Mouse (Mus musculus) layer of hippocampus, adult 2 months (tissue): ENCODE data around the gene Muc4. TPM values are rescaled to one million over a fixed set of nuclear protein-coding genes. Genes with fewer than 3 reads are reported as not detected.

Source experiments
- DNase-seq, 2 experiments: peaks; one replicate each; pipeline ENCODE4 v3.0.0; 2022; ENCODE audit warnings: low spot score in 2 of 2
- H3K27ac ChIP-seq: fragments of 200-600 bp; 2 replicates; pipeline ENCODE4 v1.8.1; 2022
- H3K4me3 ChIP-seq: fragments of 200-600 bp; 2 replicates; pipeline ENCODE4 v1.8.1; 2022; ENCODE audit warnings: mild to moderate bottlenecking
- CTCF ChIP-seq: fragments of 200-600 bp; conservative IDR thresholded peaks from 2 replicates; pipeline ENCODE4 v1.8.1; 2022; ENCODE audit warnings: antibody characterized with exemption, mild to moderate bottlenecking, moderate library complexity
- total RNA-seq, 2 experiments: library from RNA; stranded (reverse); gene quantifications; 2 replicates each; pipeline ENCODE4 v1.2.3; 2021

The Muc4 gene
- total RNA-seq, 2 experiments from 2014 or later = not detected

DNA sequence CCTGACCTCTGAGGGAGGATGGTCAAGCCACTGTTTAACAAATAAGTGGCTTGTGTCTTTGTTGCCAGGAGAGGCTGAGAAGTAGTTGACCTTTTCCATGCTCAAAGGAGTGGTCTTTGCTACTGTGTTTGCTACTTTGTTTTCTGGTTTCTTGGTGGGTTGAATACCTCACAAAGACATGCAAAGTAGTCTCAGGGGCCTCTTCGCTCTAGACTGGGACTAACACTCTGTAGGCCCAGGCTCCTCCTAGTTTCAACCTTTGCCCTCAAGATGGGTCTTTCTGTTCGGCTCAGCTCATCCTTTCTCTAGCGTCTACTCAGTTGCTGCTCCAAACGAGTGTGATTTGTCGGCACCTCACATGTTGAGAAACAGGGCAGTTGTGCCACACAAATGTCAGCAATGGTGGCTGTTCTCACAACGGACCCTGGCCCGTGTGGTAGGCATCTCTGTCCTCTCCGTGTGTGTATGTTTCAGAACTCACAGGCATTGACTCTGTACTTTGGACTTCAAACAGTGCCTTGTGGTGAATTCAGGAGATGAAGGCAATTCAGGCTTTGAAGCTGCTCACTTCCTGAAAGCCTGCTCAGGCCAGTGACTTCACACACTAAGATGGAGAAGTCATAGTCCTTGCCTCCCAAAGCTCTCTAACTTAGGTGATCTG, 4.4 kb downstream of the Muc4 start:
- Histone ChIP-seq H3K4me3 (no peak overlapping the region), H3K27ac (no peak overlapping the region)
- no peak for TF ChIP-seq CTCF
- no peak for DNase-seq

- no peak for DNase-seq
- Histone ChIP-seq H3K27ac (no peak overlapping the region), H3K4me3 (no peak overlapping the region)
- no peak for TF ChIP-seq CTCF
Measured at GRCm38 (mm10) chr16:32741366-32741765, 5.7 kb downstream of the Muc4 start.

DNA sequence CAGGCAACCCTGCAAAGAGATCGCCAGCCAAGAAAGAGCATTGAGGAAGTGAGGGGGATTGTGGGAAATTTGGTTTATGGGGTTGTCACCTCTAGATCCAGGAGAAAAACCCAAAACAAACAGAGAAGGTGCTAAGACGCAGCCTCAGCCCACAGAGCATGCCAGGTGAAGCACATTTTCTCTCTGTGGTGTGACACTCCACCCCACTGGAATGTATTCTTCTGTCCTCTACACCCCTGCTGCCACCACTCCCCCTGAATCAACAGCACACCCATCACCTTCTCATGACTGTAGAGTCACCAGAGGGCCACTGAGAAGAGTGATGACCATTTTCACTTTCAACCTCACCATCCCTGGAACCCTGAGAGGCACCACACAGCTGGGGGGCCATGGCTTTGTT, 7.0 kb downstream of the Muc4 start:
- no peak overlapping the region for H3K4me3 ChIP-seq
- TF ChIP-seq CTCF = no peak
- no peak overlapping the region for H3K27ac ChIP-seq
- no peak for DNase-seq

- no peak overlapping the region for H3K27ac ChIP-seq
- DNase-seq = no peak
- no peak for TF ChIP-seq CTCF
- no peak overlapping the region for H3K4me3 ChIP-seq
Measured at GRCm38 (mm10) chr16:32745852-32746251, 10.2 kb downstream of the Muc4 start.

GRCm38 (mm10) chr16:32750242-32751127, 14.8 kb downstream of the Muc4 start:
- no peak for DNase-seq
- Histone ChIP-seq H3K27ac (no peak overlapping the region), H3K4me3 (no peak overlapping the region)
- TF ChIP-seq CTCF = no peak

DNA sequence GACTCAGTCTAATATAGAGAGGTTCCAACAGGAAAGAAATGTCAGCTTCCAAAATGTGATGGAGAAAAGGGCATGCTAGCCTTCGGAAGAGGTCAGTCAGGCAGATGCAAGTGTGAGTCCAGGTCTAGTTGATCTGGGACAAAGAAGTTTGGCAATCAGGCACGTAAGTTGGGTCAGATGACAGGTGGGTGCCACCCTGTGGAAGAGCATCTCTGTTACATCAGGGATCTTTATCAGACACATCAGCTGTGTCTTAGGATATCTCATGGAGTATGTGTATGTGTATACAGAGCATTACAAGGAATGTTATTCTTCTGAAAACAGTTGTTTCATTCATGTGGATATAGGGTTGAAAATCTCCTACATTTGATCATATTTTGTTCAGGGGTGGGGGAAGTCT, 28.9 kb downstream of the Muc4 start:
- no peak overlapping the region for H3K4me3 ChIP-seq
- TF ChIP-seq CTCF = no peak
- H3K27ac ChIP-seq = no peak overlapping the region
- DNase-seq = no peak

GRCm38 (mm10) chr16:32764961-32765360, 29.3 kb downstream of the Muc4 start:
- no peak overlapping the region for H3K27ac ChIP-seq
- no peak for TF ChIP-seq CTCF
- no peak for DNase-seq
- no peak overlapping the region for H3K4me3 ChIP-seq

- no peak overlapping the region for H3K4me3 ChIP-seq
- no peak for TF ChIP-seq CTCF
- DNase-seq = no peak
- no peak overlapping the region for H3K27ac ChIP-seq
Measured at GRCm38 (mm10) chr16:32766904-32767303, 31.2 kb downstream of the Muc4 start.

GRCm38 (mm10) chr16:32776676-32777075, 41.0 kb downstream of the Muc4 start:
- no peak overlapping the region for H3K4me3 ChIP-seq
- no peak for DNase-seq
- no peak for TF ChIP-seq CTCF
- H3K27ac ChIP-seq = no peak overlapping the region

GRCm38 (mm10) chr16:32778956-32779355, 43.3 kb downstream of the Muc4 start:
- no peak for DNase-seq
- H3K4me3 ChIP-seq = no peak overlapping the region
- H3K27ac ChIP-seq = no peak overlapping the region
- no peak for TF ChIP-seq CTCF

- DNase-seq = no peak
- H3K27ac ChIP-seq = no peak overlapping the region
- no peak for TF ChIP-seq CTCF
- H3K4me3 ChIP-seq = no peak overlapping the region
Measured at GRCm38 (mm10) chr16:32783324-32784062, 47.8 kb downstream of the Muc4 start.

DNA sequence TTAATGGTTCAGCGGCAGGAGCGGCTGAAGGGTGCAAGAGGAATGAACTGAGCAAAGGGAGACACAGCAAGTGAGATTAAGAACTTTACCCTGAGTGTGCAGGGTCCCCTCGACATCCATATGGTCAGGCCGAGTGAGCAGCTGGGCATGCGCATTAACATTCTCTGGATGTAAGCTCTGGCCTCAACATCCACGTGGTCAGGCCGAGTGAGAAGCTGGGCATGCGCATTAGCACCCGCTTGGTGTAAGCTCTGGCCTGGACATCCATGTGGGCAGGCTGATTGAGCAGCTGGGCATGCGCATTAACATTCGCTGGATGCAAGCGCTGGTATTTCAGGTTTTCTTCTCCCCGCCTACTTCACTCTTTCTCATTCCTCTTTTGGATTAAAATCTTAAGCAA, 49.2 kb downstream of the Muc4 start:
- peak in 1 of 2 experiments; percentile 42 for DNase-seq
- H3K4me3 ChIP-seq = no peak overlapping the region
- TF ChIP-seq CTCF = no peak
- no peak overlapping the region for H3K27ac ChIP-seq

DNA sequence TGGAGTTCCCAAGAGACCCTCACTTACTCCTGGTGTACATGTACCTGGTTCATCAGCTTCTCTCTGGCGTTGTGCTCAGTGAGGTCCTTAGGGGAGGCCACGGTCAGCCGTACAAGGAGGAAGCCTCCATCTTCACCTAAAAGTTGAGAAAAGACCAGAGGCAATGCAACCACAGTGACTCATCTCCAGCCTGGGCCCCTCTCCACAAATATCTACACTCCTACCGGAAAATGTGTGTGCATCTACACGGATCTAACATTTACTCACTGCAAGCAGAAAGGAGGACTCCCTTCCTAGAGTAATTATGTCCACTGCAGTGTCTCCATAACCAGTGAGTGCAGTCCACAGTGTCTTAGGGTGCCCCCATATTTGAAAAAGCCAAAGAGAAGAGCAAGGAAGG, 54.4 kb downstream of the Muc4 start:
- no peak for TF ChIP-seq CTCF
- DNase-seq = no peak
- Histone ChIP-seq H3K4me3 (no peak overlapping the region), H3K27ac (no peak overlapping the region)
